Mouse (Mus musculus) NIH3T3 (cell line): ENCODE results near the gene Atf3.
"Not testable (repeated sequence)": the region's sequence is repeated elsewhere in the genome, so short reads cannot be mapped to it uniquely, and the experiment has no call there.

Experiments
- DNase-seq: peaks from one replicate; pipeline ENCODE4 v3.0.0-alpha.2; 2012; ENCODE audit warnings: low read depth

The Atf3 gene

GRCm38 (mm10) chr1:191149489-191149888 lies 68.3 kb downstream of the Atf3 start:
- DNase-seq, result not testable (repeated sequence)

- peak; percentile 36 for DNase-seq
These were observed 76.9 kb downstream of the Atf3 start for GRCm38 (mm10) chr1:191140983-191141382.

GRCm38 (mm10) chr1:191138874-191139495 lies 78.9 kb downstream of the Atf3 start:
- no peak for DNase-seq

GRCm38 (mm10) chr1:191138436-191138835 lies 79.4 kb downstream of the Atf3 start:
- DNase-seq, result no peak

GRCm38 (mm10) chr1:191135406-191135805 lies 82.4 kb downstream of the Atf3 start:
- DNase-seq, result no peak

GRCm38 (mm10) chr1:191132934-191133333 lies 84.9 kb downstream of the Atf3 start:
- no peak for DNase-seq

- DNase-seq, result no peak
These were observed 85.6 kb downstream of the Atf3 start for GRCm38 (mm10) chr1:191132240-191132639.

- DNase-seq, result no peak
These were observed 86.1 kb downstream of the Atf3 start for GRCm38 (mm10) chr1:191131692-191132091.

GRCm38 (mm10) chr1:191125811-191126638 lies 91.8 kb downstream of the Atf3 start:
- DNase-seq, result peak; percentile 30

GRCm38 (mm10) chr1:191124288-191124687 lies 93.6 kb downstream of the Atf3 start:
- no peak for DNase-seq

GRCm38 (mm10) chr1:191123696-191124095 lies 94.1 kb downstream of the Atf3 start:
- peak; percentile 71 for DNase-seq

- DNase-seq, result peak; percentile 53
These were observed 95.1 kb downstream of the Atf3 start for GRCm38 (mm10) chr1:191122744-191123143.
